Mouse (Mus musculus) forebrain, embryonic 13.5 days (tissue): ENCODE results near the gene Mme. TPM values are rescaled to one million over a fixed set of nuclear protein-coding genes. Genes with fewer than 3 reads are reported as not detected.
A peak's percentile ranks its signal among the peaks of the same experiment; 100 is the strongest.

ENCODE experiments used
- ATAC-seq: fragments of 200-750 bp; cut with Nextera tagmentation; 2 replicates; pipeline ENCODE4 v1.8.0; 2017
- H3K27ac ChIP-seq: fragments of 300-500 bp; sonication (generic); 2 replicates; pipeline ENCODE4 v1.5.1; 2015; ENCODE audit warnings: inconsistent platforms, mild to moderate bottlenecking, moderate library complexity
- H3K27me3 ChIP-seq: fragments of 300-500 bp; sonication (generic); 2 replicates; pipeline ENCODE4 v1.6.1; 2015; ENCODE audit warnings: mild to moderate bottlenecking, inconsistent platforms
- H3K36me3 ChIP-seq: fragments of 300-500 bp; sonication (generic); 2 replicates; pipeline ENCODE4 v1.6.1; 2015; ENCODE audit warnings: mild to moderate bottlenecking, inconsistent platforms; ENCODE audit not compliant: poor library complexity, severe bottlenecking
- H3K4me1 ChIP-seq: fragments of 300-500 bp; sonication (generic); 2 replicates; pipeline ENCODE4 v1.6.1; 2015; ENCODE audit warnings: inconsistent platforms
- H3K4me2 ChIP-seq: fragments of 300-500 bp; sonication (generic); 2 replicates; pipeline ENCODE4 v1.6.1; 2015; ENCODE audit warnings: inconsistent platforms, mild to moderate bottlenecking, moderate library complexity
- H3K4me3 ChIP-seq: fragments of 300-500 bp; sonication (generic); 2 replicates; pipeline ENCODE4 v1.5.1; 2015; ENCODE audit warnings: mild to moderate bottlenecking, inconsistent platforms
- H3K9ac ChIP-seq: fragments of 300-500 bp; sonication (generic); 2 replicates; pipeline ENCODE4 v1.6.1; 2015; ENCODE audit warnings: mild to moderate bottlenecking, inconsistent platforms
- H3K9me3 ChIP-seq: fragments of 300-500 bp; sonication (generic); replicated peaks from 2 replicates; pipeline ENCODE4 v1.6.1; 2016; ENCODE audit warnings: inconsistent platforms
- polyA plus RNA-seq: library from polyadenylated mRNA; unstranded; fragments of >200 nt; fragmentation: Nextera tagmentation; extraction: Ambion mirVana; gene quantifications from 2 replicates; pipeline ENCODE4 v1.2.1, GENCODE M21; 2015

The Mme gene
- polyA plus RNA-seq, 1 experiment from 2014 or later, result 1.6 TPM

GRCm38 (mm10) chr3:63423552-63423951 lies 182.2 kb downstream of the Mme start:
- peak; percentile 38; the same call in 1 of the 2 replicates for ATAC-seq
- H3K9me3 ChIP-seq, result no peaks in the 10 kb centered on the region
- no peaks in the 10 kb centered on the region for H3K36me3 ChIP-seq
- H3K27me3 ChIP-seq, result no peaks in the 10 kb centered on the region
- no peak overlapping the region for H3K27ac ChIP-seq
- no peak overlapping the region for H3K4me3 ChIP-seq
- H3K4me1 ChIP-seq, result no peaks in the 10 kb centered on the region
- no peak overlapping the region for H3K9ac ChIP-seq
- H3K4me2 ChIP-seq, result no peak overlapping the region

Other genes starting within 250 kb of the Mme start
- not detected in 2 replicates for gene Gm34302, start 242.3 kb downstream of the Mme start, polyA plus RNA-seq